Comparison of ENCODE assay signal across 10 mouse cellular contexts in the genomic region with DNA sequence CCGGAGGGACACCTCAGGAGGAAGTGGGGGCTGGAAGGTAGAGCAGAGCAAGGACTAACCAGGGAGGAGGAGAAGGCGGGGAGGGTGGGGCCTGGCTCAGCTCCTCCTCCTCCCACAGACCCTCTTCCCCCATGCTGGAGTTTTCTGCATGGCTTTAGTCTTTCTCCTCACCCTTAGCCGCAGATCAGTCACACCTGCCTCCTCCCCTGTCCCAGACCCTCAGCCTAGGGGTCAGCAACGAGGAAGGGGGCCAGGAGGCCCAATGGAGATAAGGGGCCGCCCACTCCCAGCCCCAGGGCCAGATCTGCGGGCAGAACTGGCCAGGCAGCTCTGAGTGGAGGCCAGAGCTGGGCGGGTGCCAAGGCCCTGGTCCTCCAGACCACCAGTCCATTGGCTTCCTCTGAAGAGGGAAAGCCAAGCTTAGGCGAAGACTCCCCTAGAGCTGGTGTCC. TPM values are rescaled to one million over a fixed set of nuclear protein-coding genes. Genes with fewer than 3 reads are reported as not detected.
DNase-seq lines count a peak whose midpoint lies in the region; ATAC-seq and TF ChIP-seq lines count a peak whose summit lies in the region.
"Had no signal": no experiment of that assay in that cellular context is flagged by ENCODE, and none has a peak within 500 bp of the region (broad histone marks: within the 10 kb centered on the region; RNA-seq: fewer than 3 reads in every experiment).

No protein-coding gene starts in this region.

- no peak overlapping the region for H3K27ac ChIP-seq in forebrain, embryonic 11.5 days (ENCODE audit: low read depth, low read length)
- H3K27ac ChIP-seq in forebrain, postnatal 0 days (ENCODE audit: low read depth, low read length): no peak overlapping the region
- peak overlapping the region; percentile 96 for H3K27ac ChIP-seq in lung, embryonic 15.5 days
- peak overlapping the region; percentile 89 for H3K27ac ChIP-seq in heart, embryonic 13.5 days (replicated peaks)

- H3K9me3 ChIP-seq in forebrain, embryonic 11.5 days (ENCODE audit: control insufficient read depth, low read length): no peaks in the 10 kb centered on the region
- no peaks in the 10 kb centered on the region for H3K9me3 ChIP-seq in forebrain, postnatal 0 days (ENCODE audit: low read length)
- no peaks in the 10 kb centered on the region for H3K9me3 ChIP-seq in lung, embryonic 15.5 days
- no peaks in the 10 kb centered on the region for H3K9me3 ChIP-seq in heart, embryonic 13.5 days

- peaks cover 23% of the 10 kb centered on the region for H3K4me1 ChIP-seq in forebrain, embryonic 11.5 days (replicated peaks; ENCODE audit: control insufficient read depth, insufficient read depth, low read length)
- H3K4me1 ChIP-seq in forebrain, postnatal 0 days (ENCODE audit: insufficient read depth): 0 out of 2 replicates have a peak, but pooled peaks cover 4% of the 10 kb centered on the region
- H3K4me1 ChIP-seq in lung, embryonic 15.5 days: peaks cover 90% of the 10 kb centered on the region
- peaks cover 90% of the 10 kb centered on the region for H3K4me1 ChIP-seq in heart, embryonic 13.5 days

- no peak for ATAC-seq in forebrain, embryonic 11.5 days (replicated peaks; ENCODE audit: low FRiP score)
- no peak for ATAC-seq in forebrain, postnatal 0 days
- no peak; the same call in 1 of the 2 replicates for ATAC-seq in lung, embryonic 15.5 days (ENCODE audit: borderline replicate concordance, extremely low read depth, low FRiP score, low TSS enrichment)
- ATAC-seq in heart, embryonic 13.5 days (ENCODE audit: extremely low read depth, insufficient number of reproducible peaks, low FRiP score, low TSS enrichment): no peak

- H3K9ac ChIP-seq in forebrain, embryonic 11.5 days (ENCODE audit: low read length): peak overlapping the region; percentile 8; the same call in 1 of the 2 replicates
- no peak overlapping the region for H3K9ac ChIP-seq in forebrain, postnatal 0 days
- H3K9ac ChIP-seq in lung, embryonic 15.5 days: peak overlapping the region; percentile 10; the same call in 1 of the 2 replicates
- peak overlapping the region; percentile 77 for H3K9ac ChIP-seq in heart, embryonic 13.5 days

- H3K4me3 ChIP-seq in forebrain, embryonic 11.5 days (ENCODE audit: low read depth, low read length): no peak overlapping the region
- H3K4me3 ChIP-seq in forebrain, postnatal 0 days (ENCODE audit: low read depth, low read length): no peak overlapping the region
- peak overlapping the region; percentile 22 for H3K4me3 ChIP-seq in lung, embryonic 15.5 days
- peak overlapping the region; percentile 30 for H3K4me3 ChIP-seq in heart, embryonic 13.5 days

- 9% methylated on average over 7 of the region's 8 CpGs for WGBS in forebrain, embryonic 11.5 days
- WGBS in forebrain, postnatal 0 days: 19% methylated on average over 8 of the region's 8 CpGs
- 6% methylated on average over 8 of the region's 8 CpGs for WGBS in lung, embryonic 15.5 days
- 1% methylated on average over 8 of the region's 8 CpGs for WGBS in heart, embryonic 13.5 days

- no peaks in the 10 kb centered on the region; the same call in 1 of the 2 replicates for H3K27me3 ChIP-seq in forebrain, embryonic 11.5 days (ENCODE audit: control insufficient read depth, insufficient read depth, low read length)
- H3K27me3 ChIP-seq in forebrain, postnatal 0 days (ENCODE audit: insufficient read depth, low read length): no peaks in the 10 kb centered on the region
- H3K27me3 ChIP-seq in lung, embryonic 15.5 days: no peaks in the 10 kb centered on the region
- no peaks in the 10 kb centered on the region for H3K27me3 ChIP-seq in heart, embryonic 13.5 days (replicated peaks)

- no peak for TF ChIP-seq CTCF in forebrain, postnatal 0 days (IDR thresholded peaks at IDR 0.05; ENCODE audit: low read depth)

- H3K4me2 ChIP-seq in forebrain, embryonic 11.5 days (ENCODE audit: low read depth, low read length, severe bottlenecking): no peak overlapping the region
- no peak overlapping the region for H3K4me2 ChIP-seq in forebrain, postnatal 0 days (ENCODE audit: low read depth)
- H3K4me2 ChIP-seq in lung, embryonic 15.5 days: peak overlapping the region; percentile 51
- H3K4me2 ChIP-seq in heart, embryonic 13.5 days: peak overlapping the region; percentile 59

- no peak for DNase-seq in forebrain, embryonic 11.5 days (ENCODE audit: low spot score)
- no peak for DNase-seq in forebrain, postnatal 0 days
- no peak for DNase-seq in lung, adult 18-20 months
- peak; percentile 60 to 84 for DNase-seq in lung, postnatal 4 days
- DNase-seq in layer of hippocampus, postnatal 14 days (ENCODE audit: low spot score in 2 of 2): no peak
- no peak for DNase-seq in left cerebral cortex, adult 11 months (ENCODE audit: low spot score)
- DNase-seq: adrenal gland, postnatal 14 days had no signal

- no peaks in the 10 kb centered on the region for H3K36me3 ChIP-seq in forebrain, embryonic 11.5 days (ENCODE audit: control insufficient read depth, insufficient read depth, low read length)
- H3K36me3 ChIP-seq in forebrain, postnatal 0 days (ENCODE audit: insufficient read depth): no peaks in the 10 kb centered on the region
- no peaks in the 10 kb centered on the region for H3K36me3 ChIP-seq in lung, embryonic 15.5 days
- peaks cover under 1% of the 10 kb centered on the region; the same call in 1 of the 2 replicates for H3K36me3 ChIP-seq in heart, embryonic 13.5 days

RNA-seq across cellular contexts. Expression of gene Tead3, which starts 5.3 kb away (rescaled TPM):
- 5.6 and 5.8 TPM in 2 replicates for polyA plus RNA-seq in forebrain, embryonic 11.5 days (2014; fragmentation: Nextera tagmentation; extraction: Ambion mirVana)
- 4.5 and 4.8 TPM in 2 replicates for total RNA-seq in forebrain, postnatal 0 days (2014; rRNA removed)
- 1.1 and 1.4 TPM in 2 replicates for polyA plus RNA-seq in forebrain, postnatal 0 days (2015; fragmentation: Nextera tagmentation; extraction: Ambion mirVana)
- polyA plus RNA-seq in lung, embryonic 15.5 days (2015; fragmentation: Nextera tagmentation; extraction: Ambion mirVana): 10.9 and 11.5 TPM in 2 replicates
- 5.9 and 7.3 TPM in 2 replicates for polyA plus RNA-seq in heart, embryonic 13.5 days (2015; fragmentation: Nextera tagmentation; extraction: Ambion mirVana)
- 1 to 10 TPM; 5.1 to 5.7 TPM for total RNA-seq in layer of hippocampus, postnatal 14 days (2021)

RNA-seq across cellular contexts. Expression of gene Rpl10a, which starts 17.0 kb away (rescaled TPM):
- 468 and 490 TPM in 2 replicates for polyA plus RNA-seq in forebrain, embryonic 11.5 days (2014; fragmentation: Nextera tagmentation; extraction: Ambion mirVana)
- 1,161 and 1,582 TPM in 2 replicates for total RNA-seq in forebrain, postnatal 0 days (2014; rRNA removed)
- polyA plus RNA-seq in forebrain, postnatal 0 days (2015; fragmentation: Nextera tagmentation; extraction: Ambion mirVana): 366 and 462 TPM in 2 replicates
- polyA plus RNA-seq in lung, embryonic 15.5 days (2015; fragmentation: Nextera tagmentation; extraction: Ambion mirVana): 606 and 658 TPM in 2 replicates
- polyA plus RNA-seq in heart, embryonic 13.5 days (2015; fragmentation: Nextera tagmentation; extraction: Ambion mirVana): 389 and 419 TPM in 2 replicates
- total RNA-seq in layer of hippocampus, postnatal 14 days (2021): 100 to 1,000 TPM; 394 to 418 TPM

RNA-seq across cellular contexts. Expression of gene Tulp1, which starts 19.7 kb away (rescaled TPM):
- polyA plus RNA-seq in forebrain, embryonic 11.5 days (2014; fragmentation: Nextera tagmentation; extraction: Ambion mirVana): 2.6 and 4.2 TPM in 2 replicates
- 1.2 and 1.8 TPM in 2 replicates for total RNA-seq in forebrain, postnatal 0 days (2014; rRNA removed)
- polyA plus RNA-seq in forebrain, postnatal 0 days (2015; fragmentation: Nextera tagmentation; extraction: Ambion mirVana): 0.86 and 1.5 TPM in 2 replicates
- polyA plus RNA-seq in lung, embryonic 15.5 days (2015; fragmentation: Nextera tagmentation; extraction: Ambion mirVana): 6.0 and 6.2 TPM in 2 replicates
- 4.1 TPM in 2 replicates for polyA plus RNA-seq in heart, embryonic 13.5 days (2015; fragmentation: Nextera tagmentation; extraction: Ambion mirVana)
- not detected for total RNA-seq in layer of hippocampus, postnatal 14 days (2021)
- total RNA-seq: adrenal gland, postnatal 14 days; left cerebral cortex, adult 18-20 months had no signal

RNA-seq across cellular contexts. Expression of gene Fance, which starts 32.0 kb away (rescaled TPM):
- 28.0 and 32.3 TPM in 2 replicates for polyA plus RNA-seq in forebrain, embryonic 11.5 days (2014; fragmentation: Nextera tagmentation; extraction: Ambion mirVana)
- 32.5 and 35.2 TPM in 2 replicates for total RNA-seq in forebrain, postnatal 0 days (2014; rRNA removed)
- 31.2 and 31.4 TPM in 2 replicates for polyA plus RNA-seq in forebrain, postnatal 0 days (2015; fragmentation: Nextera tagmentation; extraction: Ambion mirVana)
- 32.8 and 33.3 TPM in 2 replicates for polyA plus RNA-seq in lung, embryonic 15.5 days (2015; fragmentation: Nextera tagmentation; extraction: Ambion mirVana)
- 19.3 and 22.2 TPM in 2 replicates for polyA plus RNA-seq in heart, embryonic 13.5 days (2015; fragmentation: Nextera tagmentation; extraction: Ambion mirVana)
- 10 to 100 TPM; 23.0 to 28.2 TPM for total RNA-seq in layer of hippocampus, postnatal 14 days (2021)

Comparison
In these comparisons a context has a peak if more than half of its experiments do, and no peak if none do; other contexts are left out.
1. DNase-seq: peak in lung, postnatal 4 days (2 of 2); none in forebrain, embryonic 11.5 days (single experiment), forebrain, postnatal 0 days (single experiment), lung, adult 18-20 months (0 of 2), layer of hippocampus, postnatal 14 days (0 of 2) and left cerebral cortex, adult 11 months (single experiment).
2. H3K27ac ChIP-seq: peak in lung, embryonic 15.5 days (single experiment) and heart, embryonic 13.5 days (single experiment); none in forebrain, embryonic 11.5 days (single experiment) and forebrain, postnatal 0 days (single experiment).
3. H3K4me2 ChIP-seq: peak in lung, embryonic 15.5 days (single experiment) and heart, embryonic 13.5 days (single experiment); none in forebrain, embryonic 11.5 days (single experiment) and forebrain, postnatal 0 days (single experiment).
4. H3K4me3 ChIP-seq: peak in lung, embryonic 15.5 days (single experiment) and heart, embryonic 13.5 days (single experiment); none in forebrain, embryonic 11.5 days (single experiment) and forebrain, postnatal 0 days (single experiment).